Mouse (Mus musculus) embryo, embryonic 11 days (tissue): ENCODE results near the gene Foxn3.

ENCODE experiments used
- DNase-seq: peaks from one replicate; pipeline ENCODE4 v3.0.0-alpha.2; 2015

Foxn3 gene

DNA sequence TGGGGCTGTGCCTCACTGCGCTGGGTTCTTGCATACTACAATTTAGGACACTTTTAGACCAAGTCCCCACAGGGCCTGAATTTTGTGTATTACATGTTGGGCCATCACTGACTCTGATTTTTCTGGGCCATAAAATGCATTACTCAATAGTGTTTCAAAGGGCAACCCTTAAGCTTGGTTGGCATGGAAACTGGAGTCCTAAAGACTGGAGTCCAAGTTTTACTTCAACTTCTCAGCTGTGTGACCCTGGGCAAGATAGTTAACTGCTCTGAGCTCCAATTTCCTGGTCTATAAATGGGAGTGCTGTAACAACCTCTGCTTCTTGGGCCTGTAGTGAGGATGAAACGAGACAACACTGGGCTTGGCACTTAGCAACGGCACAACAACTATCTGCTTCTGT is 215.9 kb downstream of the Foxn3 start:
- no peak for DNase-seq

DNA sequence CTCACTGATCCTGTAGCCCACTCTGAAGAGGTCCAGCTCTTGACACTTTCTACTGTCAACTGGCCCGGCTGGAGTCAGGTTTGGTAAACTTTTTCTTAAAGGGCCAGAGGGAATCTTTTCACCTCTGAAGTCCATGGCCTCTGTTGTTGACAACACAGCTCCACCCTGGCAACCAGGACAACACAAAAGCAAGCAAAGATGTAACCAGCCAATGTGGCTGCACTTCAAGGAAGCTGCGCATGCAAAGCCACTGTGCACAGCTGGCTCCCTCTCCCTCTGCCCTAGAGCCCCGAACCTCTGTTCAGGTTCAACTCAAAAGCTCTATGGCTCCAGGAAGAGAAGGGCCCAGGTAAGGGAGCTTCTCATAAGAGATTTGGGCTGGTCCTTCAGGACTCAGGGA is 216.4 kb downstream of the Foxn3 start:
- DNase-seq, result no peak

GRCm38 (mm10) chr12:99345323-99345722 is 218.1 kb downstream of the Foxn3 start:
- no peak for DNase-seq

GRCm38 (mm10) chr12:99343378-99343777 is 220.0 kb downstream of the Foxn3 start:
- DNase-seq, result no peak

GRCm38 (mm10) chr12:99342160-99342559 is 221.2 kb downstream of the Foxn3 start:
- no peak for DNase-seq

DNA sequence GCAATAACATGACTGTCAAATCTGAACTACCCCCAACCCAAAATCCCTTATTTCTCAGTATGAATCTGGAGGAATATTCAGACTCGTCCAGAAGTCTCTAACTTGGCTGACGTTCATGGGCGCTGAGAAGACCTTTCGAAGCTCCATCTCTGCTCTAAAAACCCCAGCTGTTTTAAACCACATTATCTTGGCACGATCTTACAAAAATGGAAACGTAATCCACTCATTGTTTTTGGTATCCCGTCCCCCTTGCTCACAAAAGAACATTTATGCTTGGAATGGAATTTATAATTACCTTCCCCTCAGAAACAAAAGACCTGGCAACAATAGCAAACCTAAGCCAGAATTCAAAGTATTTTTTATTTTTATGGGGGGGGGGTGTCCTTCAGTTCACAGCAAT is 221.6 kb downstream of the Foxn3 start:
- no peak for DNase-seq

DNA sequence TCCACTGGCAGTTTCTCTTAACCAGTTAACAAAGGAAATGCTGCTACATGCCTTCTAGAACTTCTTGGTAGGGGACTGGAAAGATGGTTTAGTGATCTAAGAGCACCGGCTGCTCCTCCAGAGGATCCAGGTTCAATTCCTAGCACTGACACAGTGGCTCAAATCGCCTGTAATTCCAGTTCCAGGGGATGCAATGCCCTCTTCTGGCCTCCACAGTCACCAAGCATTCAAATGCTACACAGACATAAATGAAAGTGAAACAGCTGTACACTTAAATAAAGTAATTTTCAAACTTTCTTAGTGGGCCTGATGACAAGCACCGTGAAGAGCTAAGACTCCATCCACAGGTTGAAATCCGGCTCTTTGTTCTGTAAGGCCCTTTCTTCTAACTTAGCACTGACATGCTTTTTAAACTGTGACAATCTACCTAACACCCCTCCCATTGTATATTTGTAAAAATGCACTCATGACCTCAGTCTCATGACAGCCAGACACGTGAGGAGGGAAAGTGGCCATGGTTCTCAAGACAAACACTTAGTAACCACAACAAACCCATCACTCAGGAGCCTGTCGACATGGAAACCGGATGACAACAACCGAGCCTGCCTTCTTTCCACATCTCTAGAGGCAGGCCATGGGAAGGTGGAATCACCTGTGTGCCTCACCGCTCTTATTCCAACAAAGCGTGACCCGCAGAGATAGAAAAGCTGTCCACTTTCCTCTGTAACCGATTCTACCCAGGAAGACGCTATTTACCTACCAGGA is 222.8 kb downstream of the Foxn3 start:
- DNase-seq, result no peak

DNA sequence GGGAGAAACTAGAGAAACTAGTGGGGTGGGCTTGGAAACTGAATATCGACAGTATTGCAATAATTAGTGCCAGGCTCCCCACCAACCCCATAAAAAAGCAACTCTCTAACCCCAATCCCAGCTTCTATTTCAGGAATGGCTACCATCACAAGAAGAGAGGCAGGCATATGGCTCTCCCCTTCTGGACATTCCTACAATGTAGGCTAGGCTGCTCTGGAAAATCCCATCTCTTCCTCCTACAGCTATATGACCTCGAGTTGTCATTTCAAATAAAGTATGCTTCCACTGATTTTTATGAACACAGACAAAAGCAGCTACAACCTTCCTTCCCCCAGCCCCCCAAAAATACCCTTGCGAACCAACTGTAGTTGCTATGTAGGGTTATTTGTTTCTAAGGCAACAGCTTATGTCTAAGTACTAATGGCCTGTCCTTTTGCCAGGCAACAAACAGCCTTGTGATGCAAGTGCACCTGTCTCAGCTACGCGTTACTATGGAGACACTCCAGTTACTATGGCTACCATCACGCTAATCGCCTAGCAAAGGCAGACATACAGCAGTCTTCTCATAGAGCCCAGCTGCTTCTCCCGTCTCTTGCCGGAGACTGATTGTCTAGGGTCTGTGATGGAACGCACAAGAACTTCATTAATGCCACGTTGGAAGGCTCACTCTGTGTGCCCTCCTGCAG is 223.6 kb downstream of the Foxn3 start:
- peak; percentile 79 for DNase-seq

- no peak for DNase-seq
Measured at GRCm38 (mm10) chr12:99338754-99339153, 224.6 kb downstream of the Foxn3 start.

GRCm38 (mm10) chr12:99337171-99337435 is 226.3 kb downstream of the Foxn3 start:
- no peak for DNase-seq

DNA sequence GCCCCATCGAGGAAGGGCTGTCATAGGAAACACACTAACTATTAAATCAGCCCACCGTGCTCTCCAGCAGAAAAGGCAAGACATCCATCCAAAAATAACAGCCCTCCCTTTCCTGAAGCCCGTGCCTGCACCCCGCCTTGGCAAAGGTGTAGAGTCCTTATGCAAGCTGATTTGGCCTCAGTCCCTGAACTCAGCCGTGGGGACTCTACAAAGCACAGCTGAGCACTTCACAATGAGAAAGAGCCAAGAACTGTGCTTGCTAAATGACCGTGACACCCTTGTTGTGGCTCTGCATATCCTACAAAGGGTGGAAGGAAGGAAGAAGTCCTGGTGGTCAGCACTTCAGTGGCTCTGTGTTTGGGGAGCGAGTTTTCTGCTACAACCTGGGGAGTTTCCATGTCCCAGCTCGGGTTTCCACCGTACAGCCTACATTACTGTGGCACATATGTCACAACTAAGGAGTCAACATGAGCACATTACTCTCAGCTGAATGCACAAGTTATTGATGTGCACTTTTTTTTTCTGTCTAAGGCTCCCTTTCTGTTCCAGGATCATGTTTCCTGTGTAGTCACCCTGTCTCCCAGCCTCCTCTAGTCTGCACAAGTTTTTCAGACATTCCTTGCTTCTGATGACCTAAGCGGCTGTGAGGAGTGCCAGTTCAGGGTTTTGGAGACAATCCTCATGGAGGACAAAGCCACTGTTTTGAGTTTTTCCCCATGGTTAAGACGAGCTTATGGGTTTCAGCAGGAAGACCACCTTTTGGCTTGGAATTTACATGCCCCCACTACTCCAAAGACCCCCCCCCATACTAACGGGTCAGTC is 226.8 kb downstream of the Foxn3 start:
- peak; percentile 33 for DNase-seq

DNA sequence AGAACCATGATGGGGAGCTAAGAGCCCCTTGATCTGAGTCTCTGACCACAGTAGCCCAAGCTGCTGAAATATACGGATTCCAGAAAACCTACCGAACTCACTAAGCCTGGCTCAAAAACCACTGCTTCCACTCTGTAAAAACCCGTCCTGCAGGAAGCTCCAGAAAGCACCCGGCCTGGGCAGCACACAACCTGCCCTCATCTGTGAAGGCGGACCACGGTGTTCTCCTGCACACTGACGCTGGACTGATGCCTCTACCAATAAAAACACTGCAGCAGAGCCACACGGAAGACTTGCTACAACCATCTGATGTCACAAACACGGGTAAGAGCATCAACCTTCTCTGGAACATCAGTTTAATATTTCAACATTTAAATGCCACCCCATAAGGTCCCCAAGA is 227.8 kb downstream of the Foxn3 start:
- DNase-seq, result no peak

GRCm38 (mm10) chr12:99334026-99334425 is 229.4 kb downstream of the Foxn3 start:
- DNase-seq, result no peak

DNA sequence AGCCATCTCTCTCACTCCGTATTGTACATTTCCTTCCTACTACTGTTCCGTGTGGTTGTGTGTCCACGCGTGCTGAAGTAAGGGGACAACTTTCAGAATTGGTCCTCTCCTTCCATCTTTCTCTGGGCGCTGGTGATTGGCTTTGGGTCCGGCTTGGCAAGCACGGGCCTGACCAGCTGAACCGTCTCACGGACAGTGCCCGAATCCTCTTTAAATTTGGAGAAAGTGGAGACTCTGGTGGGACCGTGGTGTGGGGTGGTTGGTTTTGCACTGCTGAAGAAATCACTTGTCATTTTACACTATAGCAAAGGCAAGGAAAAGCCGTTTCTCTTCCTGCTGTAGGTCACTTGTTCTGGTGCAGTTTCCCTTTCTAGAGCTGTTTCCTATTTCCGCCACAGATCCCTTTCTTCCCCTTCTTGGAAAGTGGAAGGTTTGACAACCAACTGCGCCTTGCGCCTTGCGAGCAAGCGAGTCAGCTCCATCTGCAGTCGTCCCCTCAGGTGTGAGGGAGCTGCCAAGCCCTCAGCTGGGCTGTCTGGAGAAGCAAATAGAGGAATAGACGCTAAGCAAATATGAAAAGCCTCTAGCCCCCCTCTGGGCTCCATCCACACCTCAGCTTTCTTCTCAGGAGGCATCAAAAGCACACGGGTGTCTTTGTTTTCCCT is 229.9 kb downstream of the Foxn3 start:
- no peak for DNase-seq

GRCm38 (mm10) chr12:99332144-99332807 is 231.1 kb downstream of the Foxn3 start:
- DNase-seq, result no peak

- DNase-seq, result no peak
Measured at GRCm38 (mm10) chr12:99331341-99331947, 231.9 kb downstream of the Foxn3 start.

DNA sequence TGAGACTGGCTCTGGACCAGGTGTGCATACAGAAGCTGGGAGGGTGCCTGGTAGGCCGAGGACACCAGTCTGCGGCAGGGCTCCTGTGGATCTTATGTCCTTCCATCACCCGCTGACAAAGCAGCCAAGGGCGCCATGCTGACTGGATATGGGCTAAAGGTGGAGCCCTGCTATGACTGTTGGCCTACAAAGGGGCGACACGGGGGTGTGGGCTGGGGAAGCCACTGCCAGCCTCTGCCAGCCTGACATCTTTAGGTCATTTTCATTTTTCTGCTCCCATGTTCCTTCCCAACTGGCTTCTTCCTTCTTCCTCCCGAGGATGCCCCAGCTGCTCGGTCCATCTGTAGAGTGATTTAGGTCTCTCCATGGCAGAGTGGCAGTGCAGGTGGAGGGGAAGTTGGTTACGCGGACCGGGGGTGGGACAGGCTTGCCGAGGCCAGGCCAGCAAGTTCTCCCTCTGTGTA is 232.5 kb downstream of the Foxn3 start:
- no peak for DNase-seq

DNA sequence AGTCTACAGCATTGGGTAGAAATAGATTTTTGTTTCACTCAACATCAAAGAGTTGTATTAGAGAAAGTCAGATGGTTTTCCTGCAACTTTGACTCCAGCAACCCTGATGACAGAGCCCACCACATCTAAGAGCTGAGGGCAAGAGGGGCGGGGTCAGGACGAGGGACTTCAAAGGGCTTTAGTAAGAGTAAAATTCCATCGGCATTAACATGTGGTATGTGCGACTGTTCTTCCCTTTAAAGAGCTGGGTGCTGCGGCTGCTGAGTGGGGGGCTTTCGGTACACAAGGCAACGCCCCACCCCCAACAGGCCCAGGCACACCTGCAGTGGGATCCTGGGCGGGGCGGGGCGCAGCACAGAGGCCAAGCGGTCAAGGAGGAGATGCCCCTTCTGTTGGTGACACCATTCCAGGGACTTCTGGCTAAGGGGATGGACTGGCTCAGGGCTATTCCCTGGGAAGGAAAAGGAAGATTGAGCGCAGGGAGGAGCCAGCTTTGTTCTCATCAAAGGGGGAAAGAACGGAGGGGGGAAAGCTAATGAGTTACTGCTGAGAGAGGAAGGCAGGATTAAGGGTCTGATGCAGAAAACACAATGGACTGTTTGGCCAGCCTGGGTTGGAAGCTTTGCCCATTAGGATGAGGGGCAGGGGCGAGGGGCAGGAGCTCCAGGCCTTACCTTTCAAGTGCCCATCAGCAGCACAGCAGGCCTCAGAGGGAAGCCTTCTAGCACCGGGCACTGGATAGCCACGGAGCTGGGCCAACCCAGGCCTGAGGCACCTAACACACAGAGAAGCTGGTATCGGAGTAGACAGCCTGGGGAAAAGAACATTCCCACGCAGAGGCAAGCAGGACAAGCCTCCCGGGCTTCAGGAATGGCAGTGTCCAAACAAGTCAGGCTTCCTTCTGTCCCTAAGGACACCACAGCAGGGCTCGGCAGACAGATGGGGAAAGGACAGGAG is 233.8 kb downstream of the Foxn3 start:
- peak; percentile 59 for DNase-seq

DNA sequence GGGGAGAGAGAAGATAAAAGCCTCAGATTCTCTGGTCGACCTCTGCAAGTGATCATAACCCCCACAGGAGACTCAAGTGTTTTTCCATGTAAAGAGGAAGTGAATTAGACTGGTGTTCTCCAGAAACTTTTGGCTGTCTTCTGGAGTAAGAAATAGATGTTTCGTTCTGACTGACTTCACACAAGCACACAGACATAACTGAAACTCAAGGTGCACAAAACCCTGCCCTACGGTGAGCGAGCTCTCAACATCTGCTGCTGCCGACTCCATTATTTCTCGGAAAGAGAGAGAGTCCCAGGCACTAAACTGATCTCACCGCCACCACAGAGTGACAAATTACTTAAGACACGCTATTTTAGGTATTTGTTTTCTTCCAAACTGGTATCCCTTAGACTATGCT is 237.2 kb downstream of the Foxn3 start:
- DNase-seq, result no peak

DNA sequence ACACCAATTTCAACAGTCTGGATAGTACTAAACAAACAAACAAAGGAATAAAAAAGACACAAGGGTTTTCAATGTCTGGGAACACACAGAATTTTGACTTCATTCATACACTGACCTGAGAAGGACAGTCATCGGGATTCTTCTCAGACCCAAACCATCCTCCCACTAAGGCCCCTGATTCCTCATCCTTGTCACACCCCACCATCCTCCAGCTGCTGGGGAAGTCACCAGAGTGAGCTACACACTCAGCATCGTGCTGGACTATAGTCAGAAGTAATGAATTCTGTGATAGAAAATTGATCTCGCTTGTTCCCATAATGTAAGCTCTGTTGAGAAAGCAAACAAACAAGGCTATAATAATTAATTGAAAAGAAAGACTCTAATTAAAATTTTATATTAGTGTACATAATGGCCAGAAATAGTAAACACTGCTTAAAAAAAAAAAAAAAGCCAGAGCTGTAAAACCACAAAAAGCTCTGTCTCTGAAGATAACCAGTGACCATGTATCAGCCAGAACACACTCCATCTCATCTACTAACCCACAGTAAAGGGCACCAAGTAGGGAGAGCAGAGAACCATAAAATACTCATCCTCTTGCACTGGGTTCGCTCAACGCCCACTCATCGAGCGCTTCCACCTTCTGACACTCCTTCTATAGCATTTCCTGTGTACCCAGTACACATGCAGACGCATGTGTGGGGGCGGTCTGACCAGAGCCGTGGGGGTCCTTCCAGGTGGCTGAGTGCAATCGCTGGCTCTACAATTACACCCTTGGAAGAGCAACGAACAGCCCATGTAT is 241.6 kb downstream of the Foxn3 start:
- DNase-seq, result no peak
